Mouse (Mus musculus) kidney, adult 2 months (tissue): ENCODE measurements around the gene Lrpprc. TPM values are rescaled to one million over a fixed set of nuclear protein-coding genes. Genes with fewer than 3 reads are reported as not detected.
A peak's percentile ranks its signal among the peaks of the same experiment; 100 is the strongest.

Source experiments
- DNase-seq: peaks from one replicate; pipeline ENCODE4 v3.0.0; 2021
- H3K27ac ChIP-seq: fragments of 200-500 bp; 2 replicates; pipeline ENCODE4 v1.5.1; 2012; ENCODE audit warnings: low read depth, low read length, control low read depth, inconsistent platforms; ENCODE audit not compliant: insufficient read depth
- H3K27me3 ChIP-seq: fragments of 200-500 bp; replicated peaks from 2 replicates; pipeline ENCODE4 v1.6.1; 2012; ENCODE audit warnings: mild to moderate bottlenecking, moderate library complexity, low read length, inconsistent platforms; ENCODE audit not compliant: control insufficient read depth, insufficient read depth
- H3K36me3 ChIP-seq: fragments of 200-500 bp; 2 replicates; pipeline ENCODE4 v1.6.1; 2012; ENCODE audit warnings: mild to moderate bottlenecking, moderate library complexity, low read length, inconsistent platforms; ENCODE audit not compliant: control insufficient read depth, insufficient read depth
- H3K4me1 ChIP-seq: fragments of 200-500 bp; 2 replicates; pipeline ENCODE4 v1.6.1; 2011; ENCODE audit warnings: low read length; ENCODE audit not compliant: control insufficient read depth, insufficient read depth
- H3K4me3 ChIP-seq: fragments of 200-500 bp; 2 replicates; pipeline ENCODE4 v1.5.1; 2011; ENCODE audit warnings: mild to moderate bottlenecking, low read depth, low read length, control low read depth; ENCODE audit not compliant: insufficient read depth
- CTCF ChIP-seq: fragments of 200-500 bp; conservative IDR thresholded peaks from 2 replicates; pipeline ENCODE4 v1.5.1; 2011; ENCODE audit warnings: low read depth, mild to moderate bottlenecking, control low read depth, low read length, moderate library complexity, mixed read lengths; ENCODE audit not compliant: insufficient read depth, insufficient read length
- POLR2A ChIP-seq: fragments of 200-500 bp; IDR thresholded peaks from one replicate; pipeline ENCODE4 v1.6.1; 2011; ENCODE audit warnings: low read depth, low read length, control low read depth
- WGBS: fragments of 180-500 bp; shearing (Covaris S2); methylation state at CpG from one replicate; pipeline ENCODE4 v1.1.7; 2018; 5-methylcytosine and 5-hydroxymethylcytosine counted together
- polyA plus RNA-seq: library from polyadenylated mRNA; depleted of rRNA; stranded (reverse); fragments of >200 nt; gene quantifications from 2 replicates; pipeline ENCODE4 v1.2.3, GENCODE M21; 2012

Gene Lrpprc
- polyA plus RNA-seq, 1 experiment: 25.3 TPM

DNA sequence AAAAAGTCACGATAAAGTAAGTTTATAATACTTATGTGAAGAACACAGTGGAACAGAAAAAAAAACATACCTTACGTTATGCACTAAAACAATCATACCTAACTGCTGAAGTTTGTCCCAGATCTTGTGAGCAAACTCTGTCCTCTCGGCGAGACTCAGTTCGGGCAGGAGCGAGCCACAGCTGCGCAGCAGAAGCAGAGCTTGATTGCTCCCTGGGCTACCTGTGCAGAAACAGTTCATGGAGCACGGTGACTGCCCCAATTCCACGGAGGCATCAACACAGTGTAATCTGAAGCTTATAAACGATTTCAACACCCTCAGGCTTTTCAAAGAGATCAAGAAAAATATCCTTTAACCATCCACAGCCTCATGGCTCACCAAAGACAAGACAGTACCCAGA, 15.3 kb downstream of the Lrpprc start:
- peaks cover 4% of the 10 kb centered on the region; the same call in 1 of the 2 replicates for H3K36me3 ChIP-seq

DNA sequence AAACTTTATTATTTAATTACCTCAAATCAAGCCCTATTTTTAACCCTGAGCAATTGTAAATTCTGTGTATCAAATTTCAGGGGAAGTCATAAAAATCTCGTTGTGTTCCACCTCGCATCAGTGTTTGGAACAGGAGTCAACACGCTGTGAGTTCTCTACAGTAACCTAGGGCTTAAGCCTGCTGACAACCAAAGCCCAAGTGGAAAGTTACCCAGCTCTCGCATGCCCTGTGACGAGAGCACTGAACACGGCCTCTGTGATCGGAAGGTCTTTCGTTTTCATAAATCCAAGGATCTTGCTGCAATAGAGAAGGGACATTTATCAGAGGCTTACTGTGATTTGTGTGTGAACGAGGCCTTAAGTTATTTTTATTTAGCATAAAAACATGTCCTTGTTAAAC, 18.7 kb downstream of the Lrpprc start:
- TF ChIP-seq CTCF (no peak), POLR2A (no peak)
- Histone ChIP-seq H3K27me3 (no peaks in the 10 kb centered on the region), H3K36me3 (peaks cover 6% of the 10 kb centered on the region), H3K27ac (no peak overlapping the region), H3K4me1 (no peaks in the 10 kb centered on the region), H3K4me3 (no peak overlapping the region)
- no peak for DNase-seq
- 79% methylated on average over 9 of the region's 9 CpGs for WGBS

More for the DNA sequence above, 15.3 kb downstream of the Lrpprc start:
- Histone ChIP-seq H3K27me3 (no peaks in the 10 kb centered on the region), H3K4me3 (no peak overlapping the region), H3K27ac (no peak overlapping the region), H3K4me1 (no peaks in the 10 kb centered on the region)
- no peak for DNase-seq
- TF ChIP-seq POLR2A: no peak
- TF ChIP-seq CTCF: no peak
- 85% methylated on average over 10 of the region's 10 CpGs for WGBS

DNA sequence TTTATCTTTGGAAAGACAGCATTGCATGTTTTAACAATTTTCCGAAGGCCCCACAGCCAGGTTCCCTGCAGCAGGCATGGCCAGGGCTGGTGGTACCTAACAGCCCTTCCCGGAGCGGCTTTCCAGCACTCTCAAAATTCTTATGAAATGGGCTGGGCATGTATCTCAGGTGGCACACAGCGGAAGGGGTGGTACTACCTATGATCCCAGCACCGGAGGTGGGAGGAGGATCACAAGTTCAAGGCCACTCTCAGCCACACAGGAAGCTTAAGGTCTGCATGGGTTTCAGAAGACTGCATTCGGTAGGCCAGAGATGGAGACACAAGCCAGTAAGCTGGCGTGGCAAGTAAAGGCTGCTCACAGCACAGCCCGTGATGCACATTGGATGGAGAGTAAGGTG, 31.6 kb downstream of the Lrpprc start:
- Histone ChIP-seq H3K27me3 (no peaks in the 10 kb centered on the region), H3K27ac (no peak overlapping the region), H3K36me3 (no peaks in the 10 kb centered on the region; the same call in 1 of the 2 replicates), H3K4me3 (no peak overlapping the region), H3K4me1 (no peaks in the 10 kb centered on the region)
- no peak for TF ChIP-seq CTCF
- no peak for TF ChIP-seq POLR2A
- 91% methylated on average over 8 of the region's 8 CpGs for WGBS
- DNase-seq: no peak

DNA sequence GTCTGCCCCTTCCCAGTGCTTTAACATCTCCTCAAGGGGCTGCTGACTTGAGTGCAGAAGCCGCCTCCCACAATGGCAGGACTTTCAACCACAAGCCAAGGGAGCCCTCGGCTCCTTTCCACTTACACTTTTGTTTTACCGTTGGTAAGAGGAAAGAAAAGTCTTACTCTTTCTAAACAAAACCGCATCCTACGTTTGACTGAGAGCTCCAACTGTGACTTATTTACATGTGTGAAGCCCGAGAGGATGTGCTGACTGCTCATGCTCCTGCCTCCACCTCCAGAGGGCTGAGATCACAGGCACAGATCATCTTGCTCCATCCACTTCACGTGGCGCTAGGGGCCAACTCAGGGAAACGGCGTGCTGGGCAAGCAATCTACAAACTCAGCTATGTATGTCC, 32.2 kb downstream of the Lrpprc start:
- Histone ChIP-seq H3K27ac (no peak overlapping the region), H3K4me1 (no peaks in the 10 kb centered on the region), H3K4me3 (no peak overlapping the region), H3K27me3 (no peaks in the 10 kb centered on the region), H3K36me3 (no peaks in the 10 kb centered on the region; the same call in 1 of the 2 replicates)
- 62% methylated on average over 10 of the region's 10 CpGs for WGBS
- no peak for TF ChIP-seq CTCF
- no peak for TF ChIP-seq POLR2A
- no peak for DNase-seq

DNA sequence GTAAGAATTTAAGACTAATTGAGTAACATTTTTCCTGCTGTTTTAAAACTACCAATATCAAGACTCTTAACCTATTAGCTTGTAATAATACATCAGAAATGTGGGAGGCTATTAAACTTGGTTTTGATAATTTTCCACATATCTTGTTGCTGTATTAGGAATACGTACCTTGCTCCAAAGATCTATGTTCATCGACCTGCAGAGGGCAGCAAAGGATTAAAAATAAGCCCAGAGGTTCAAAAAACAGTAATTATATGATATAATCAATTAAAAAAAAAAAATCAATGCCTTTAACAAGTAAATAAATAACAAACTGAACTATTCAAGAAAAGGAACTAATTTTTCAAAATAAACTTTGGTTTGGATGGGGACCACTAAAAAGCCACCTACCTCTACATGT, 34.5 kb downstream of the Lrpprc start:
- DNase-seq: peak; percentile 25
- no peaks in the 10 kb centered on the region for H3K4me1 ChIP-seq
- no peak overlapping the region for H3K27ac ChIP-seq
- H3K4me3 ChIP-seq: no peak overlapping the region
- TF ChIP-seq POLR2A (no peak), CTCF (no peak)
- H3K27me3 ChIP-seq: no peaks in the 10 kb centered on the region
- H3K36me3 ChIP-seq: peaks cover 3% of the 10 kb centered on the region
- 64% methylated on average over 2 of the region's 2 CpGs for WGBS

DNA sequence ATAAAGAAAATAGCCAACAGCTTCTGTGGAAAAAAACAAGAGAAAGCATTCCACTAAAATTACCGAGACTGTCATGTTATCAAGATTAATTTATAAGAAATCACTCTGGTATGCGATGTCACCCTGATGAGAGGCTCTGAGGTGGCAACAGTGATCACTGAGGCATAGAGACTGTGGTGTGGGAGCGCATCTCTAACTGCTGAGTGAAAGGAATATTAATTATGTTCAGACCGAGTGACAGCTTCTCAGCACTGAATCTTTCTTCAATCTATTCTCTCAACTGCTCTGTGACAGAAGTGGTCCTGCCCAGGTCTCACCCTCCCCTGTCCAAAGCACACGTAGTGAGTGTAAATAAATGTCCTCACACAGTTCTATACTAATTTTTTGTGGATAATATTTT, 37.1 kb downstream of the Lrpprc start:
- peaks cover 7% of the 10 kb centered on the region for H3K36me3 ChIP-seq
- no peak overlapping the region for H3K27ac ChIP-seq
- H3K27me3 ChIP-seq: no peaks in the 10 kb centered on the region
- TF ChIP-seq POLR2A (no peak), CTCF (no peak)
- H3K4me3 ChIP-seq: no peak overlapping the region
- WGBS: 65% methylated on average over 5 of the region's 5 CpGs
- no peak for DNase-seq
- H3K4me1 ChIP-seq: no peaks in the 10 kb centered on the region

DNA sequence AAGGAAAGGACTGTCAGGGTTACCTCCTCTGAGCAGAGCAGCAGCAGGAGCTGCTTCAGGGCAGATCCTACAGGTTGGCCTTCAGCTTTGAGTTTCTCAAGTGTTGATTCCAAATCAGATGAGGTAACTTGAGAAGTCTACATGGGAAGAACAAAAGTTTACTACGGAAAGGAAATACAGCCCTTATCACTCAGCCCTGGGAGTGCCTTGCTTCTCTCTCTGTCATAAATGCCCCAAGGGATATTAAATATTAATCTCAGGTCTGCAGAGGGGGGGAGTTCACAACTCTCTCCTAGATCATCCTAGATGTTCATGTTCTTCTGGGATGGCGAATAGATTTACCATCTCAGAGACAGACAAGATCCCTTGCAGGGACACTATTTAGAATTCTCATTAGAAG, 38.3 kb downstream of the Lrpprc start:
- 74% methylated on average over 2 of the region's 2 CpGs for WGBS
- peaks cover 7% of the 10 kb centered on the region for H3K36me3 ChIP-seq
- H3K27ac ChIP-seq: no peak overlapping the region
- no peaks in the 10 kb centered on the region for H3K27me3 ChIP-seq
- H3K4me1 ChIP-seq: no peaks in the 10 kb centered on the region
- TF ChIP-seq POLR2A: no peak
- TF ChIP-seq CTCF: no peak
- H3K4me3 ChIP-seq: no peak overlapping the region
- DNase-seq: no peak

DNA sequence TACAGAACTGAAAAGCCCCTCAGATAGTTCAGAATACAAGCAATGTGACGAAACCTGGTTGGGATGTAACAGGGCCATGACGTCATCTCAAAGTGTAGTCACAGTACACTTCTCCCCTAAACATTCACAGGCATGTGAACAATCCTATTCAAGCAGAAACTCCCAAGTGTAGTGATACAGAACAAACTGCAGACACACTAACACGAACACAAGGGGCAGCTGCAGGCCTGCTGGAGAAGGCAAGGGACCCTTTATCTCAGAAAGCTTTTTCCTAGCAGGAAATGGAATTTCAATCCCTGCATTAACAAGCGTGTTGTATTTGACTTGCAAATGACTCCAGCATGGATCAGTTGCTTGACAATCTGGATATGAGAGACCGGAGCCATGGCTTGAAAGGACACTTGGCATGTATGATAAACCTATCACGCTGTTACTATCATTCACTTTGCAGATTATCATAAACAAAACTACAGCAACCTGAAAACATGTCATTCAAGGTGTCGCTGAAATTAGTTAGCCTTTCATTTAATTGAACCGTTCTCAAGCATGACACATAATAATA, 38.9 kb downstream of the Lrpprc start:
- H3K27ac ChIP-seq: peak overlapping the region; percentile 23; the same call in 1 of the 2 replicates
- 69% methylated on average over 8 of the region's 8 CpGs for WGBS
- no peak for DNase-seq
- H3K4me3 ChIP-seq: no peak overlapping the region
- no peaks in the 10 kb centered on the region for H3K4me1 ChIP-seq
- no peaks in the 10 kb centered on the region for H3K27me3 ChIP-seq
- TF ChIP-seq POLR2A (no peak), CTCF (no peak)
- peaks cover 7% of the 10 kb centered on the region for H3K36me3 ChIP-seq
